Mouse (Mus musculus) spleen, postnatal 36 days (tissue): Measurements from ENCODE around the gene Dhrs9.

Experiments
- DNase-seq, 2 experiments: peaks; one replicate each; pipeline ENCODE4 v3.0.0; 2022; ENCODE audit warnings: low spot score in 2 of 2, mixed read lengths in 1 of 2

Gene Dhrs9

GRCm38 (mm10) chr2:69418294-69418881 lies 38.1 kb downstream of the Dhrs9 start:
- no peak for DNase-seq

GRCm38 (mm10) chr2:69424829-69425228 lies 44.6 kb downstream of the Dhrs9 start:
- DNase-seq = no peak

GRCm38 (mm10) chr2:69426081-69426480 lies 45.8 kb downstream of the Dhrs9 start:
- no peak for DNase-seq

- no peak for DNase-seq
Measured at GRCm38 (mm10) chr2:69427141-69427540, 46.9 kb downstream of the Dhrs9 start.

DNA sequence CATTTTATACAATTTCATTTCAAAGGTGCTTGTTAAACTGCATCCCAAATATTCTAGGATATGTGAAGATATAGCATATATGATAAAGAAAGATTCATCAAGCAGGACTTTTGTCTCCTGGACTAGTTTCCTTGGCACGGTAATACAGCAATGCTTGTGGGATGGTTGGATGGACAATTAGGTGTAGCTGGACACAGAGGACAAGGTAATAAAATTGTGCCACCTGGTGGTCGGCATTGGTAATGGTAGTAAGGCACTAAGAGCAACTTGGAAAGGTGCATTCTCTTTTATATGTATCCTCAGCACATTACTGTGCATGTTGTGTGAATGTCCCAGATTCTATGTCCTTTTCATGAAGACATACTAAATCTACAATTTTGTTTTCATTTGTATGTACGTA lies 47.9 kb downstream of the Dhrs9 start:
- peak; percentile 5 to 8 for DNase-seq

DNA sequence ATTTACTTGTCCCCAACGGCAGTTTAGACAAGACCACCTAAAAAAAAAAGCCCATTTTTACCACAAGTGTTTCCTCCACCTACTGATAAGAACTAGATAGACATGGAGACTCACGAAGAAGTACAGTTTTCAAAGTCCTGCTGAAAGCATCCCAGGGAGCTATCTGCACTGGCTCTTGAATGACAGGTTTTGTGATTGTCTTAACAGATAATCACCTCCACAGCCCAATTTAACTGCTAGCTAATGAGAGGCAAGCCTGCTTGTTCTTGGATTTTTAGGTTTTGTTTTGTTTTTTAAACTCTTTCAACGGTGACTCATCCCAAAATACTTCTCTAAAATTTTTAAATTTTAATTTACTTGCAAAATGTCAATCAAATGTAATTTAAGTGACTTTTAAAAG lies 61.4 kb downstream of the Dhrs9 start:
- no peak for DNase-seq

- DNase-seq = no peak
Measured at GRCm38 (mm10) chr2:69445896-69446472, 65.7 kb downstream of the Dhrs9 start.

DNA sequence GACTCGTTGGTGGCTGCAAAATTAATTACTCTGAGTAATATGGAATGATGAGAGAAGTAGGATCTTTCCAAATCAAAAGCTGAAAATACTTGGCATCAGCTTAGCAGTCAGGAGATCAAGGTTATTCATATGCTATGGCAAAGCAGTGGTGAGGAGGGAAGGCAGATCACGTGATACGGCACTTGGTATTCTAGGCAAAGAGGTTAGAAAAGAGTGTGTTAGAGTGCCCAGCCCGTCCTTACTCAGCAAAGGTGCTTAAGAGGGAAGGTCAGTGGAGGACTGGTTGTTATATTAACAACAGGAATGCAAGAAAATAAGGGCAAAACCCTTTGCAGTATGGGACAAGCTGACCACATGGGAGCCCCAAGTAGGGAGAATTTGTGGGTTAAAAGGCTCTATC lies 68.3 kb downstream of the Dhrs9 start:
- no peak for DNase-seq

DNA sequence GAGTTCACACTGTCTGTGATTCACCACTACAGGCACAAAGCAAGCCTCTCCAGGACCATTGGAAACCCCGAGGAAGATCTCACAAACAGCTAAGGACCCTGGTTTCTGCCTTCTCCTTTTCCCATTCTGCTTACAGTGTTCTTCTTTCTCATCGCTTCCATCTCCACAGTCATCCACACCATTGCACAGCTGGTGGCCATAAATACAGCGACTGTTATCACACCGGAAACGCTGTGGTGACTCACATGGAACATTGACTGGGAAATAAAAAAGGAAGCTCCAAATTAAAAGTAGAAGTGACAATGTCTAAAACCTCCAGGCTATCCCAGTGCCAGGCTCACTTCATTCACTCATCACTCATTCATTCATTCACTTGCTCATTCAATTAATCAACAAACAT lies 70.9 kb downstream of the Dhrs9 start:
- DNase-seq = no peak
